Mouse (Mus musculus) testis, adult 2 months (tissue): ENCODE data around the gene S100a1. TPM values are rescaled to one million over a fixed set of nuclear protein-coding genes. Genes with fewer than 3 reads are reported as not detected.

Source experiments
- H3K27ac ChIP-seq: fragments of 200-500 bp; 2 replicates; pipeline ENCODE4 v1.5.1; 2012; ENCODE audit warnings: low read depth, low read length; ENCODE audit not compliant: control insufficient read depth, insufficient read depth
- H3K27me3 ChIP-seq: fragments of 200-500 bp; 2 replicates; pipeline ENCODE4 v1.6.1; 2012; ENCODE audit warnings: mild to moderate bottlenecking, low read length, moderate library complexity; ENCODE audit not compliant: control insufficient read depth, insufficient read depth
- H3K36me3 ChIP-seq: fragments of 200-500 bp; 2 replicates; pipeline ENCODE4 v1.6.1; 2012; ENCODE audit warnings: mild to moderate bottlenecking, low read length; ENCODE audit not compliant: control insufficient read depth, insufficient read depth
- H3K4me1 ChIP-seq: fragments of 200-500 bp; 2 replicates; pipeline ENCODE4 v1.6.1; 2012; ENCODE audit warnings: low read length; ENCODE audit not compliant: control insufficient read depth, insufficient read depth
- H3K4me3 ChIP-seq: fragments of 200-500 bp; 2 replicates; pipeline ENCODE4 v1.5.1; 2012; ENCODE audit warnings: low read depth, mild to moderate bottlenecking, low read length, moderate library complexity, mixed read lengths; ENCODE audit not compliant: control insufficient read depth
- CTCF ChIP-seq: fragments of 200-500 bp; IDR thresholded peaks from 2 replicates; pipeline ENCODE4 v1.5.1; 2012; ENCODE audit warnings: low read depth, mild to moderate bottlenecking, inconsistent platforms, low read length, moderate library complexity; ENCODE audit not compliant: control insufficient read depth, insufficient read depth, insufficient replicate concordance
- POLR2A ChIP-seq: fragments of 200-500 bp; IDR thresholded peaks from 2 replicates; pipeline ENCODE4 v1.6.1; 2012; ENCODE audit warnings: low read depth, mild to moderate bottlenecking, inconsistent platforms, low read length, moderate library complexity; ENCODE audit not compliant: control insufficient read depth
- polyA plus RNA-seq: library from polyadenylated mRNA; depleted of rRNA; stranded (reverse); fragments of >200 nt; gene quantifications from 2 replicates; pipeline ENCODE4 v1.2.3, GENCODE M21; 2012

The S100a1 gene
- polyA plus RNA-seq, 1 experiment: 17.6 TPM

DNA sequence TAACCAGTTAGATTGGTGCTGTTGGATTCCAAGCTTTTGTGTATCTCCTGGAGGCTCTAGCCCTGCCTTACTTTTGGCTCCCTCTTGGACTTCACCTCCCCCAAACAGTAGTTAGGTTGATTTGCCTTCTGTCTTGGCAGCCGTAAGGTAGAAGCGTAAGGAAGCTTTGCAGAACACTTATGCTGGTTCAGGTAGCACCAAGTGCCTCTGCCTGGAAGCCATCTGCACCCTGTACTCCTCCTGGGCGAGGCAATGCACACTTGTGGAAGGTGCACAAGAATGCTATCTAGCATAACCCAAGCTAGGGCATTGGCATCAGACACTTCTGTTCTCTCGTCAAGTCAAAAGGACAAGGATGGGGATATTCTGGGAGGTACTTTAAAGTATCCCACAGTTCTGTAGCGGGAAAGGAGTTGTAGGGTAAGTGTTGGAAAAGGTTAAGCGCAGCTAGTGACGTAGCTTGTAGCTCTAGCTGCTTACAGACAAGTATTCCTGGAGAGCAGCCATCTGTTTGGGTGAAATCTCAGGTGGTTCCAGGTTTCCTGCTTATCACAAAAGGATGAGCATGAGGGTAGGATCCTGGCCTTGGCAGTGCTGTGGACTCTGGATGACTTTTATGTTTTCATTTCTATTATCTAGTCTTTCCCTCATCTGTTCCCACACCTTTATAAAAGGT, 18.2 kb downstream of the S100a1 start:
- Histone ChIP-seq H3K36me3 (0 out of 2 replicates have a peak, but pooled peaks cover 1% of the 10 kb centered on the region), H3K27me3 (no peaks in the 10 kb centered on the region), H3K4me3 (no peak overlapping the region), H3K4me1 (no peaks in the 10 kb centered on the region), H3K27ac (no peak overlapping the region)
- TF ChIP-seq POLR2A (no peak), CTCF (no peak)

DNA sequence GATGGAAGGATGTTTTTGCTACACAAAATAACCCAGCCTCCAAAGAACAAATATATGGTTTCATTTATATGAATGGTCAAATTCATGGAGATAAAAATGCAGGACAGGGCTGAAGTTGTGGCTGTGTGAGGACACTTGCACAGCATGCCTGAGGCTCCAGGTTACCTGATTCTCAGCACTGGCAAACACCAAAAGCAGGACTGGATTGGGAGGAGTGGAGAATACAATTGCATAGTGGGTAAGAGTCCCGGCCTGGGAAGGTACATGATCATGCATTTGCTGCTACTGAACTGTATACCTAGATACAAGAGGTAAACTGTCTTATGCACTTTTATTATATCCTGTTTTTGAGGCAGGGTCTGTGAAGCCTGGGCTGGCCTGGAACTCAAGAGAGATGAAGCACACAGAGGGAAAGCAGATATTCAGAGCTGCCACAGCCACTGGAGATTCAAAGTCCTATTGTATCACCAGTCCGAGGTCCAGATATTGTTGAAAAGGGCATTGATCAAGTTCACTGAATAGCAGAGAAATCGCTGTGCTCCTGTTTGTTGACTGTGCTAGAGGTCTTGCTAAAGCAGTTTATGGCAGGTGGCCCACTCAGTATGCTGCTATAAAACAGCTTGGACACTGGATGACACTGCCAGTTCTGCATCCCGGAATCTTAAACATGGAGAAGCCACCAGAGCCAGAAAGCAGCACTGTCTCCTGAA, 20.2 kb downstream of the S100a1 start:
- Histone ChIP-seq H3K27ac (no peak overlapping the region), H3K27me3 (no peaks in the 10 kb centered on the region)
- no peak for TF ChIP-seq POLR2A
- no peak for TF ChIP-seq CTCF

GRCm38 (mm10) chr3:90491350-90491749, 22.8 kb downstream of the S100a1 start:
- no peaks in the 10 kb centered on the region for H3K27me3 ChIP-seq
- H3K36me3 ChIP-seq: peaks cover 2% of the 10 kb centered on the region; the same call in 1 of the 2 replicates
- H3K4me1 ChIP-seq: no peaks in the 10 kb centered on the region
- H3K27ac ChIP-seq: no peak overlapping the region
- no peak overlapping the region; the same call in 1 of the 2 replicates for H3K4me3 ChIP-seq
- TF ChIP-seq POLR2A (no peak), CTCF (no peak)

More for the DNA sequence above, 20.2 kb downstream of the S100a1 start:
- no peak overlapping the region for H3K4me3 ChIP-seq
- H3K36me3 ChIP-seq: peaks cover 1% of the 10 kb centered on the region; the same call in 1 of the 2 replicates
- no peaks in the 10 kb centered on the region for H3K4me1 ChIP-seq

GRCm38 (mm10) chr3:90490696-90491256, 23.4 kb downstream of the S100a1 start, which contains the start of gene Snapin:
Gene Snapin (minus strand): TSS chr3:90491033.
- Histone ChIP-seq H3K4me3 (peak within 1 kb of the TSS; percentile 96), H3K27me3 (no peaks in the 10 kb centered on the region), H3K36me3 (peaks cover 2% of the 10 kb centered on the region; the same call in 1 of the 2 replicates), H3K27ac (peak within 1 kb of the TSS; percentile 93), H3K4me1 (no peaks in the 10 kb centered on the region)
- TF ChIP-seq CTCF: peak; percentile 62; the same call in 1 of the 2 replicates
- TF ChIP-seq POLR2A: peak; percentile 86

DNA sequence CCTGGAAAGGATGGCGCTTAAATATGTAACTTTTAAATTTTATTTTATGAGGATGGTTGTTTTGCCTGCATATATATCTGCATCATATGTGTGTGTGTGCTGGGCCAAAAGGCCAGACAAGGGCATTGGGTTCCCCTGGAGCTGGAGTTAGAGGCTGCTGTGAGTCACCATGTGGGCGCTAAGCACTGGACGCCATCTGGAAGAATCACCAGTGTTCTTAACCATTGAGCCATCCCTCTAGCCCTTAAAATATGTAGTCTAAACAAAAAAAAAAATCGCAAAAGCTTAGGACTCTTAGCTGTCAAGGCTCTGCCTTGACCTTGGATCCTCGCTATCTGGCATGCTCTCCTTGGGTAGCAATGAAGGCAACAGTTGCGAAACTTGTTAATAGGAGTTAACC, 25.6 kb downstream of the S100a1 start:
- Histone ChIP-seq H3K27ac (no peak overlapping the region), H3K4me1 (no peaks in the 10 kb centered on the region), H3K4me3 (no peak overlapping the region), H3K36me3 (peaks cover 2% of the 10 kb centered on the region; the same call in 1 of the 2 replicates), H3K27me3 (no peaks in the 10 kb centered on the region)
- TF ChIP-seq POLR2A (no peak), CTCF (no peak)

- no peaks in the 10 kb centered on the region for H3K4me1 ChIP-seq
- H3K4me3 ChIP-seq: no peak overlapping the region
- H3K27ac ChIP-seq: no peak overlapping the region
- H3K27me3 ChIP-seq: no peaks in the 10 kb centered on the region
- H3K36me3 ChIP-seq: peaks cover 2% of the 10 kb centered on the region; the same call in 1 of the 2 replicates
- TF ChIP-seq POLR2A (no peak), CTCF (no peak)
Measured at GRCm38 (mm10) chr3:90486998-90487397, 27.2 kb downstream of the S100a1 start.
